Mouse (Mus musculus): ENCODE measurements around the gene Shtn1. TPM values are rescaled to one million over a fixed set of nuclear protein-coding genes. Genes with fewer than 3 reads are reported as not detected.
A peak's percentile ranks its signal among the peaks of the same experiment; 100 is the strongest.

The Shtn1 gene
- total RNA-seq, 2 experiments from 2014 or later, result 16.1 to 19.8 TPM

DNA sequence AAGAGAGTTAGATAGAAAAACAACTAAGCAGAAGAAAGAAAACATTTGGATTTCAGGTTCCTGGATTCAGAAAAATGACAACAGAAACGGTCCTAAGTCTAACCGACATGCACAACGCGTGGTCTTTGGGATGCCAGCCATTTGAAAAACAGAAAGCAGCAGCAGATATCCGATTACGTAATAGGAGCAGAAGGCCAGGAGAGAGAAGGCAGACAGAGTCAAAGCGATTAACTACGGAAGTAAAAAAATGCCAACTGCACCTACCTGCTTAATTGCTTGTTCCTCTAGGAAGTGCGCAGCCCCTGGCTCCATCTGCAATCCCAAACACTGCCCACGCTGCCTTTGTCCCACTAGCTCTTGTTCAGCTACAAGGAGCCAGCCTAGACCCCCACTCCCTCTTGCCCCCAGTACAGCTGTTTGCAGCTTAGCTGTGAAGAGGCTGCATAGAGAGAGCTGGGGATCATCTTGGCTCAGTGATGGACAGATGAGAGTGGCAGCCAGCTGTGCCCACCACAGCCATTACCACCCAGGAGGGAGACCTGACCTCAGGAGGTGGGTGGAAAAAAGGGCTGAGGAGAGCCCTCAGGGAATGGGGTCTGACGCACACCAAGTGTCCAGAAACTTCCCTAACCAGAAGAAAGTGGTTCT is 100.6 kb downstream of the Shtn1 start:
- no peak for DNase-seq (ENCODE audit: low spot score in 2 of 2)

DNA sequence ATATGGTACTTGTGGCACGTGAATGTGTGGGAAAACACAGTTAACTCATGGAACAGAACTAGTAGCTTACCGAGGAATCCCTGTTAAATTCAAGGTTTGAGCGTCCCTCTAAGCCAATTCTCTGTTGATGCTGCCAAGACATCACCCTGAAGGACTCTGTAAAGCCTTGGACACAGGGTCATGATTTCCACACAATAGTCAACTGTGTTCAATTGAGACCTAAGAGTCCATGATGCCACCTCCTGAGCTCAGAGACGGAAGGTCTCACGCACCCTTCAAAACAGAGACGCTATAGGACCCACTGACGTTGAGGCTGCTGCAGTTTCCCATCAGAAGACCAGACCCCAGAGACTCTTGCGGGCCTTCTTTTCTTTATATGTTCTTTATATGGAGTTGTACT is 101.8 kb downstream of the Shtn1 start:
- DNase-seq (ENCODE audit: low spot score in 2 of 2), result no peak

DNA sequence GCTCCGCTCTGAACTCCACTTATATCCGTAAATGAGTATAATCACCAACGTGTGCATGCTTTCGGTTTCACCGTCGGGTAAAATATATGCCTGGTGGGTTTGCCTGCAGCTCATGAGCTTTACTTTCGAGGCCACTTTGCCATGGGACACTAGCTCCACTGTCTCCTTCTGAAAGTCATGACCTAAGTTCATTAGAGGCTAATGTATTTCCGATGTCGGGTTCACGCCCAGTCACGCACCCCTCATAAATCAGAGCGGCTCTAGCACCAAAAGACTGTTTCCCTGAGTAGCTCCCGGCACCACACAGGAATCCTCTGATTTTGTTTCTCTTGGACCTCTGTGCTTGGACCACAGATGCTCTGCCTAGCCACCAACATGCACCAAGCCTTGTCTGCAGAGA is 105.1 kb downstream of the Shtn1 start:
- DNase-seq (ENCODE audit: low spot score in 2 of 2), result no peak

DNA sequence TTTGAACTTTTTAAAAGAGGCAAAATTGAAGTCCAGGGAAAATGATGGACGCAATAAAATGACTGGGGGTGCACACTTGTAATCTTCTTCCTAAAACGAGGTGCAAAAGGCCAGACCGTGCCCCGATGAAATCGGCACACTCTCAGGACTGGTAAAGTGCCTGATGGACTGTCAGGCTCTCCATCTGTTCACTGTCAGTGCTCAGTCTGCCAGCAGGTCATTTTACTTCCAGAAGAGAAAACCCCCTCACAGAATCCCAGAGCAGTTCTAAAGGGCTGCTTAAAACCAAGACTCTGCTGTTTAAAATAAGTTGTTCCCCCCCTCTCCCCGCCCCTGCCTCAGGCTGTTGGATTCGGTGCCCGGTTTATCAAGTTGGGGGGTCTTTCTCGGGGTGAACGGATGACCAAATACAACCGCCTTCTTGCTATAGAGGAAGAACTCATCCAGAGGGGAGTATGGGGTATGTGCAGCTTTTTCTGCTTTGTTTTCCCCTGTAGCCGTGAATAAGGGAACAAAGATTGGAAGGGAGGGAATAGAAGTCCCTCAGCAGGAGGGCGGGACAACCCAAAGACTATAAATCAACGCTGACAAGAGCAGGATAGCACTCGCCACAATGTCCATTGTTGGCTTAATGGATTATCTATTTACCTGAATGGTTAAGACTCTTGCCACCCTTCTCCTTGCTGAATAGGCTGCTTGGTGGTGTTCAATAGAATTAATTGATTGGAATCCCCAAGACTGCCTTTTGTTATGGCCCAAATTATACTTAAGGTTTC is 107.0 kb downstream of the Shtn1 start:
- DNase-seq (ENCODE audit: low spot score in 2 of 2), result no peak

DNA sequence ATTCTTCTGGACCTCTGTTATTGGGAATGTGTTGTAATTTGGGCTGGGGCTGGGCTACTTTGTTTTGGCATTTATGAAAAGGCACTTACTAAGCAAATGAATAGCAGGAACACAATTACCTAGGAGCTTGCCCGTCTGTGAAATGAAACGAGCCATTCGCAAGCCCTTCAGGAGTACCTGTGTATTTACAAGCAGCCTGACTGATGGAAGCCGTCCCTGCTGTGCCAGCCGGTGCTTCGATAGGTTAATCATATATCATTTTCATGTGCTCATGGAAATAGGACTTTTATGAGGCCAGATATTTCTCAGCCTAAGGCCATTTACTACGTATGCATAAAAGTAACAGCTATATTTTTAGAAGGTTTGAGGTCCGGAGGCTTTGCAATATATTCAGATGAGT is 112.9 kb downstream of the Shtn1 start:
- no peak for DNase-seq (ENCODE audit: low spot score in 2 of 2)

DNA sequence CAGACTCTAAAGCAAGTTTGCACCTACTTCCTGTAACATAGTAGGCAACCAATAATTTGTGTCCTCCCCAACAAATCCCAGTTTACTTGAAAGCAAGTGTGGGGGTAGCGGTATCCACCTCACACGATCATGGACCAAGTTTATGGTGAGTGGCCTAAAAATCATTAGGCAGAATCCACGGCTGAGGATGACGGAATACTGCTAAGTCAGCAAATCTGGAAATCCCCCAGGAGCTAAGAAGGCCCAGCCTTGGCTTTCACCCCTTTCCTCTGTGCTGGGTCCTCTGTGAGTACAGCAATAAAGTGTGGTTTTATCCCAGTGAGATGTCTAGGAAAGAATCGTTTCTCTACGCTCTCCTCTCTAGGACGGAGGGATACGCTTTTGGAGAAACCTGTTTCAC is 121.1 kb downstream of the Shtn1 start:
- DNase-seq (ENCODE audit: low spot score in 2 of 2), result no peak

DNA sequence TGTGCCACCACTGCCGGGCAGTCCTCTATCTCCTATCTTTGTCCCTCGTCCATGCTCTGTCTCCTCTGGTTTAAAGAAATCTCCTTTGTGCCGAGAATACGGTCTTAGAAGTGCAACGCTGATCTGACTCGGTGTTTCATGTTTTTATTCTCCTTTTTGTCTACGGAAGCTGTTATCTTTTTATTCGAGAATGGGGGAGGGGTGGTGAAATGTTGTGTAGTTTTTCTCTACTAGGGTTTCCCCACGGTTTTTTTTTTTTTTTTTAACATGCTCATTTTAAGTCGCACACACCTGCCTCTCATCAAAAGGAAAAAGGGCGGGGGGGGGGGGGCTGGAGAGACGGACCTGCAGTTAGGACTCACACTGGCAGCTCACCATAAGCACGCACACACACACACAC is 123.7 kb downstream of the Shtn1 start:
- no peak for DNase-seq (ENCODE audit: low spot score in 2 of 2)

DNA sequence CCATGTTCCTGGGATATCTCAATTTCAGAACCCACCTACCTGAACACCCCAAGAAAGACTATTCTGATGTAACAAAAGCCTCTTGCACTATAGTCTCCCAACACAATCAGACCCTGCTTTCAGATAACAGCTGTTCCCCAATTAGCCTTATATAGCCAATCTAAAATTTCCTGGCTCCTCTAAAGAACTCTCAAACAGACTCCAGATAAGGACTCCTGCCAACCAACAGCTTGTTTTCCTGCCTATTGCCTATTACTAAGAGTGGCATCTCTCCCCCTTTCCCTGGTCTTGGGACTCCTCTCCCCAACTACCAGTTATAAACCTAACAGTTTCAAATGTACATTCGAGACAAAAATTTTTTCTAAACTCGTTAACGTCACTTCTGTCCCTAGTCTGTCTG is 124.4 kb downstream of the Shtn1 start:
- DNase-seq (ENCODE audit: low spot score in 2 of 2), result no peak

DNA sequence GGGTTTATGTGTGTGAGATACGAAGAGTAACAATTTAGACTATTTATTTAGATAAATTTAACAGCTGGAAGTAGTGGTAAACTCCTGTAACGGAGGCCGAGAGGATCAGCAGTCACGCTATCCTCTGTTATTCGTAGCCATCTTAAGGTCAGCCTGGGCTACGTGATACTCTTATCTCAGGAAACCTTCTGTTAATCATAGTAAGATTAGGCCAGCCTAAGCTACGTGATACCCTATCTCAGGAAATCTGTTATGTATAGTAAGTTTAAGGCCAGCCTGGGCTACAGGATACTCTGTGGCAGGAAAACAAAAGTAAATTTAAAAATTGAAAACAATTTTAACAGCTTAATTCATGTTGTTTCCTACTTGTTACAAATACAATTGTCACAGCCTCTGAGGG is 129.9 kb downstream of the Shtn1 start:
- DNase-seq (ENCODE audit: low spot score in 2 of 2), result no peak

DNA sequence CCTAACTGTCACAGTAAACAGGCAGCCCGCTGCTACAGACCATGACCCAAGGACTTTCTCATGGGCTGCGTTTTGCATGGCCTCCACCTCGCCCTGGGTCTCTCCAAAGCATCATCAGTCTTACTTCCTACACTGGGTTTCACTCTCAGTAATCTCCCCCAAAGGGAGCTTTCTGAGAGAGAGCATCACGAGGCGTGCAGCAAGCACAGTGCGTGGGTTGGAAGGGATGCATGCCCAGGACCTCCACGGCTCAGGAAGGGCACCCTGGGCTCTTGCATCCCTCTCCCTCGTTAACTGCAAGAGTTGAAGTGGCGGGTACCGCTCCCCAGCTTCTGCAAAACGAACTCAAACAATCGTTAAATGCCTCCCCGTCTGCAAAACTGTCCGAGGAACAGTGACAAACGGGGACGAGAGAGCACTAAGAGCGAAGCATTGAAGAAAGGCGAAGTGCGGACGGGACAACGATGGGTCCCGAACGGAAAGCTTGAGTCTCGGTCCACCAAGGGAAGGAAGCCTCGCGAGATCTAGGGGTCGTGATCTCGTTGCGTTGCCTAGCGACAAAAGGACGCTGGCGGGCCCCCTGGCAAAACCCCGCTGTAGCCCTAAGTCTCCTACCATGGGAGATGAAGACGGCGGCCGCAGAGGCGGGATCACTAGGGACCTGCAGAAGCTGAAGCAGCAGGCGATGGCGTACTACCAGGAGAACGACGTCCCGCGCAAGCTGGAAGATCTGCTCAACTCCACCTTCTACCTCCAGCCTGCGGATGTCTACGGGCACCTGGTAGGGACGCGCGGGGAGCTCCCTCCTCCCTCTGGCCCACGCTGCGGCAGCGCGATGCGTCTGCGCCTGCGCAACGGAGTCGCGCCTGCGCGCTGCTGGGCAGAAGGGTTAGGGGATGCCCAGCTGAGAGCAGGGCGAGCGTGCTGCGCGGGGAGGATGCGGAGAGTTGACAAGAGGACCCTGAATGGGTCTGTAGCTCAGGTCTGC is 132.8 kb downstream of the Shtn1 start, which contains the start of the genes Eno4 and Hspa12a:
Eno4 (plus strand) TSS at position 585 of the 988 bp plus-strand sequence.
Hspa12a (minus strand) TSS at position 814 of the 988 bp plus-strand sequence.
- peak; percentile 89 to 92 for DNase-seq (ENCODE audit: low spot score in 2 of 2)

DNA sequence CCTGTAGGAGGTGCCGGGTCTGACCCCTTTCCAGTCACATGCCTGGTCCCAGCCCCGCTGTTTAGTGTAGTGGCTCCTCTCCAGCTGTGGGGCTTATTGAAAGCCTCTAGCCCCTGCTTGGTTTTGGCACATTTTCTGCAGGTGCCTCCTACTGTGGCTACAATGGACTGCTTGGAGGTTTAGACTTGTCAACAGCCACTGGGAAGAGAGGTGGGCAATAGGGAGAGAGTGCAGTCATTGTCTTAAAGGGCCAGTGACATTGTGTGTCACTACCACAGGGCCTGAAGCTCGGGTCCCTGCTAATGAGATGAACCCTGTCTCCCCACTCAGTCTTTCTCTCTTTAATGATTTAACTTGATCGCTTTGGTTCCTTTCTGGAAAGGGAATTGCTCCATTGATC is 142.8 kb downstream of the Shtn1 start:
- DNase-seq (ENCODE audit: low spot score in 2 of 2), result no peak

DNA sequence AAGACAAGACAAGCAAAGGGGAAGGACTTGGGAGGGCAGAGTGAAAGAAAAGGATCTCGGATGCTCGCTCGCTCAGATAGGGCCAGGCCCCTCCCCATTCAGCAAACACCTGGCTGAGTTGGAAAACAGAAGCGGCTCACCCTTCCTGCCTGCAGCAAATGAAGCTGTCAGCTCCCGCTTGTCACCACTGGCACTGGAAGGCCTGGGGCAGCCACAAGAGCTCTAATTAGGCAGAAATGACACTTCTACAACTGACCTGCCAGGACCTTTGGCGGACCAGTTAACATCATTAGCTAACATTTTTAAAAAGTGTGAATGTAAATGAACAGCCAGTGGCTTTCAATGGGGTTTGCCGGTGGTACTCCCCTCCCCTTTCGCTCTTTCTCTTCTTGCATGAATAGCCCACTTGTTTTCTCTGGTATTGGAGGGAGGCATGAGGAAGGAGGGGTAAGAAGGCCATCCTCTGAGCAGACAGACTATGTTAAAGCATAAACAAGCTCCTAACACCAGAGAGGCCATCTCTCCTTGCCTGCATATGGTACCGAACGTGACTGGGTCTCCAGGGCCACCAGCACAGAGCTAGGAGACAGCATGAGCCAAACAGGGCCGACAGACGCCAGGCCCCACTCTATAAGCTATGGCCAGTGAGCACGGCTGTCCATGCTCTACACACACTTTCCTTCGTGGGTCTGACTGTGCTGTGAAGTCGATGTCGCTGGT is 144.7 kb downstream of the Shtn1 start:
- DNase-seq (ENCODE audit: low spot score in 2 of 2), result no peak

Other genes with a start within 250 kb of the Shtn1 start
- gene Eno4, start 132.7 kb downstream of the Shtn1 start, total RNA-seq (2021), result under 1 TPM; 0.30 to 0.42 TPM
- 100 to 1,000 TPM in 1 of 2 experiments, 10 to 100 TPM in 1; 60.3 to 148 TPM for gene Hspa12a, start 132.4 kb downstream of the Shtn1 start, total RNA-seq (2021)
- gene Vax1, start 94.0 kb upstream of the Shtn1 start, total RNA-seq (2021), result not detected
- gene Kcnk18, start 143.1 kb upstream of the Shtn1 start, total RNA-seq (2021), result not detected
- 10 to 100 TPM; 11.4 to 20.1 TPM for gene Slc18a2, start 184.8 kb upstream of the Shtn1 start, total RNA-seq (2021)
- 100 to 1,000 TPM; 513 to 677 TPM for gene Rps12-ps3, start 246.2 kb upstream of the Shtn1 start, total RNA-seq (2021)